Mouse (Mus musculus): ENCODE measurements around the gene Hnf1a.

GRCm38 (mm10) chr5:114961590-114962360 is 9.1 kb downstream of the Hnf1a start:
- TF ChIP-seq GATA1 (IDR thresholded peaks at IDR 0.05; ENCODE audit: low read length): no peak
- no peak for TF ChIP-seq TAL1 (IDR thresholded peaks at IDR 0.05; ENCODE audit: low read length)

All from erythroblast, embryonic 14.5 days (primary cell).